Mouse (Mus musculus) hematopoietic multipotent progenitor cell, adult 10-12 weeks (in vitro differentiated cells): ENCODE results near the gene Bcl7b. TPM values are rescaled to one million over a fixed set of nuclear protein-coding genes. Genes with fewer than 3 reads are reported as not detected.

ENCODE experiments used
- polyA plus RNA-seq: library from polyadenylated mRNA; stranded (reverse); fragments of >175 nt; gene quantifications from 2 replicates; pipeline ENCODE4 v1.2.3, GENCODE M21; 2012; ENCODE audit warnings: low replicate concordance

Gene Bcl7b
- 75.1 and 83.6 TPM in 2 replicates for polyA plus RNA-seq

GRCm38 (mm10) chr5:135168063-135169062 is at the start of gene Bcl7b:
Bcl7b (plus strand) TSS chr5:135168283.

GRCm38 (mm10) chr5:135149053-135149819 is 18.8 kb upstream of the Bcl7b start, which contains the start of gene Tbl2:
Tbl2 (plus strand) TSS chr5:135149657.

GRCm38 (mm10) chr5:135186621-135187348 is 18.7 kb downstream of the Bcl7b start, which contains the start of gene Baz1b:
Baz1b (plus strand) TSS chr5:135187264.

Other genes with a start within 250 kb of the Bcl7b start
- gene Mettl27, start 235.9 kb upstream of the Bcl7b start, polyA plus RNA-seq = 6.5 and 12.7 TPM in 2 replicates
- 0.14 and 0.28 TPM in 2 replicates for gene Cldn4, start 221.3 kb upstream of the Bcl7b start, polyA plus RNA-seq
- 0.28 TPM in 1 of 2 replicates, not detected in the other for gene Cldn3, start 182.1 kb upstream of the Bcl7b start, polyA plus RNA-seq
- gene Abhd11, start 159.1 kb upstream of the Bcl7b start, polyA plus RNA-seq = 30.3 and 38.4 TPM in 2 replicates
- gene Stx1a, start 144.8 kb upstream of the Bcl7b start, polyA plus RNA-seq = 11.2 and 13.3 TPM in 2 replicates
- 47.4 and 79.2 TPM in 2 replicates for gene Dnajc30, start 104.1 kb upstream of the Bcl7b start, polyA plus RNA-seq
- 79.7 and 101 TPM in 2 replicates for gene Bud23, start 103.3 kb upstream of the Bcl7b start, polyA plus RNA-seq
- gene Vps37d, start 90.0 kb upstream of the Bcl7b start, polyA plus RNA-seq = 0.68 and 2.2 TPM in 2 replicates
- 0.27 and 0.42 TPM in 2 replicates for gene Mlxipl, start 78.4 kb upstream of the Bcl7b start, polyA plus RNA-seq
- 12.4 and 13.0 TPM in 2 replicates for gene Tbl2, start 18.6 kb upstream of the Bcl7b start, polyA plus RNA-seq
- 29.3 and 48.8 TPM in 2 replicates for gene Baz1b, start 19.0 kb downstream of the Bcl7b start, polyA plus RNA-seq
- gene Fzd9, start 82.9 kb downstream of the Bcl7b start, polyA plus RNA-seq = 0.45 and 0.48 TPM in 2 replicates
- gene Fkbp6, start 181.8 kb downstream of the Bcl7b start, polyA plus RNA-seq = not detected in 2 replicates
- not detected in 2 replicates for gene Trim50, start 185.0 kb downstream of the Bcl7b start, polyA plus RNA-seq
- gene Nsun5, start 201.7 kb downstream of the Bcl7b start, polyA plus RNA-seq = 13.6 and 17.8 TPM in 2 replicates
- 84.1 and 88.5 TPM in 2 replicates for gene Pom121, start 226.3 kb downstream of the Bcl7b start, polyA plus RNA-seq